Mouse (Mus musculus): ENCODE results near the gene Hist1h1e. TPM values are rescaled to one million over a fixed set of nuclear protein-coding genes. Genes with fewer than 3 reads are reported as not detected.
A peak's percentile ranks its signal among the peaks of the same experiment; 100 is the strongest.

The Hist1h1e gene
- polyA plus RNA-seq, 1 experiment from 2014 or later, result 13.7 TPM

- H3K4me1 ChIP-seq (ENCODE audit: control insufficient read depth, insufficient read depth, low read length), result no peaks in the 10 kb centered on the region
These were observed 10.7 kb downstream of the Hist1h1e start for GRCm38 (mm10) chr13:23611638-23612037.

GRCm38 (mm10) chr13:23610393-23610792 lies 12.0 kb downstream of the Hist1h1e start:
- Histone ChIP-seq H3K27me3 (replicated peaks; ENCODE audit: control insufficient read depth, insufficient read depth, low read length) (no peaks in the 10 kb centered on the region), H3K9ac (ENCODE audit: low read depth, low read length) (no peak overlapping the region), H3K4me3 (ENCODE audit: low read length) (no peak overlapping the region), H3K4me1 (ENCODE audit: control insufficient read depth, insufficient read depth, low read length) (no peaks in the 10 kb centered on the region), H3K27ac (ENCODE audit: low read length) (no peak overlapping the region), H3K4me2 (ENCODE audit: low read depth, low read length) (no peak overlapping the region), H3K36me3 (ENCODE audit: control insufficient read depth, insufficient read depth, low read length) (no peaks in the 10 kb centered on the region), H3K9me3 (ENCODE audit: control insufficient read depth, low read length) (no peaks in the 10 kb centered on the region)
- WGBS, result 84% methylated on average over 2 of the region's 2 CpGs
- ATAC-seq, result no peak

More at GRCm38 (mm10) chr13:23611638-23612037, 10.7 kb downstream of the Hist1h1e start:
- H3K9ac ChIP-seq (ENCODE audit: low read depth, low read length), result no peak overlapping the region
- H3K36me3 ChIP-seq (ENCODE audit: control insufficient read depth, insufficient read depth, low read length), result no peaks in the 10 kb centered on the region
- no peak for ATAC-seq
- H3K27me3 ChIP-seq (replicated peaks; ENCODE audit: control insufficient read depth, insufficient read depth, low read length), result no peaks in the 10 kb centered on the region
- H3K27ac ChIP-seq (ENCODE audit: low read length), result no peak overlapping the region
- H3K4me2 ChIP-seq (ENCODE audit: low read depth, low read length), result no peak overlapping the region
- 83% methylated on average over 3 of the region's 3 CpGs for WGBS
- H3K4me3 ChIP-seq (ENCODE audit: low read length), result no peak overlapping the region
- no peaks in the 10 kb centered on the region for H3K9me3 ChIP-seq (ENCODE audit: control insufficient read depth, low read length)

GRCm38 (mm10) chr13:23609844-23610243 lies 12.5 kb downstream of the Hist1h1e start:
- Histone ChIP-seq H3K4me2 (ENCODE audit: low read depth, low read length) (no peak overlapping the region), H3K4me1 (ENCODE audit: control insufficient read depth, insufficient read depth, low read length) (no peaks in the 10 kb centered on the region), H3K9me3 (ENCODE audit: control insufficient read depth, low read length) (no peaks in the 10 kb centered on the region), H3K9ac (ENCODE audit: low read depth, low read length) (no peak overlapping the region), H3K36me3 (ENCODE audit: control insufficient read depth, insufficient read depth, low read length) (no peaks in the 10 kb centered on the region), H3K4me3 (ENCODE audit: low read length) (no peak overlapping the region), H3K27me3 (replicated peaks; ENCODE audit: control insufficient read depth, insufficient read depth, low read length) (no peaks in the 10 kb centered on the region), H3K27ac (ENCODE audit: low read length) (no peak overlapping the region)
- no peak for ATAC-seq

GRCm38 (mm10) chr13:23609209-23609608 lies 13.1 kb downstream of the Hist1h1e start:
- no peak overlapping the region for H3K4me2 ChIP-seq (ENCODE audit: low read depth, low read length)
- H3K27ac ChIP-seq (ENCODE audit: low read length), result no peak overlapping the region
- no peaks in the 10 kb centered on the region for H3K9me3 ChIP-seq (ENCODE audit: control insufficient read depth, low read length)
- no peak overlapping the region for H3K9ac ChIP-seq (ENCODE audit: low read depth, low read length)
- H3K4me1 ChIP-seq (ENCODE audit: control insufficient read depth, insufficient read depth, low read length), result no peaks in the 10 kb centered on the region
- no peak overlapping the region for H3K4me3 ChIP-seq (ENCODE audit: low read length)
- no peak for ATAC-seq
- H3K27me3 ChIP-seq (replicated peaks; ENCODE audit: control insufficient read depth, insufficient read depth, low read length), result no peaks in the 10 kb centered on the region
- H3K36me3 ChIP-seq (ENCODE audit: control insufficient read depth, insufficient read depth, low read length), result no peaks in the 10 kb centered on the region
- WGBS, result 83% methylated on average over 4 of the region's 4 CpGs

GRCm38 (mm10) chr13:23605052-23605451 lies 17.3 kb downstream of the Hist1h1e start:
- 92% methylated on average over 3 of the region's 3 CpGs for WGBS

GRCm38 (mm10) chr13:23604452-23604851 lies 17.9 kb downstream of the Hist1h1e start:
- H3K9me3 ChIP-seq (ENCODE audit: control insufficient read depth, low read length), result no peaks in the 10 kb centered on the region
- no peaks in the 10 kb centered on the region for H3K36me3 ChIP-seq (ENCODE audit: control insufficient read depth, insufficient read depth, low read length)
- no peaks in the 10 kb centered on the region for H3K27me3 ChIP-seq (replicated peaks; ENCODE audit: control insufficient read depth, insufficient read depth, low read length)
- no peak overlapping the region for H3K27ac ChIP-seq (ENCODE audit: low read length)
- no peak for ATAC-seq
- no peak overlapping the region for H3K9ac ChIP-seq (ENCODE audit: low read depth, low read length)
- H3K4me3 ChIP-seq (ENCODE audit: low read length), result no peak overlapping the region
- H3K4me2 ChIP-seq (ENCODE audit: low read depth, low read length), result no peak overlapping the region
- 84% methylated on average over 3 of the region's 3 CpGs for WGBS
- H3K4me1 ChIP-seq (ENCODE audit: control insufficient read depth, insufficient read depth, low read length), result no peaks in the 10 kb centered on the region

More at GRCm38 (mm10) chr13:23605052-23605451, 17.3 kb downstream of the Hist1h1e start:
- Histone ChIP-seq H3K4me3 (ENCODE audit: low read length) (no peak overlapping the region), H3K27me3 (replicated peaks; ENCODE audit: control insufficient read depth, insufficient read depth, low read length) (no peaks in the 10 kb centered on the region), H3K4me2 (ENCODE audit: low read depth, low read length) (no peak overlapping the region), H3K9me3 (ENCODE audit: control insufficient read depth, low read length) (no peaks in the 10 kb centered on the region), H3K36me3 (ENCODE audit: control insufficient read depth, insufficient read depth, low read length) (no peaks in the 10 kb centered on the region), H3K27ac (ENCODE audit: low read length) (no peak overlapping the region), H3K9ac (ENCODE audit: low read depth, low read length) (no peak overlapping the region), H3K4me1 (ENCODE audit: control insufficient read depth, insufficient read depth, low read length) (no peaks in the 10 kb centered on the region)
- no peak for ATAC-seq

GRCm38 (mm10) chr13:23603182-23603699 lies 19.1 kb downstream of the Hist1h1e start:
- H3K27me3 ChIP-seq (replicated peaks; ENCODE audit: control insufficient read depth, insufficient read depth, low read length), result no peaks in the 10 kb centered on the region
- no peak overlapping the region for H3K27ac ChIP-seq (ENCODE audit: low read length)
- no peaks in the 10 kb centered on the region for H3K4me1 ChIP-seq (ENCODE audit: control insufficient read depth, insufficient read depth, low read length)
- H3K9ac ChIP-seq (ENCODE audit: low read depth, low read length), result no peak overlapping the region
- no peaks in the 10 kb centered on the region for H3K9me3 ChIP-seq (ENCODE audit: control insufficient read depth, low read length)
- no peak overlapping the region for H3K4me3 ChIP-seq (ENCODE audit: low read length)
- WGBS, result 71% methylated on average over 7 of the region's 7 CpGs
- H3K36me3 ChIP-seq (ENCODE audit: control insufficient read depth, insufficient read depth, low read length), result no peaks in the 10 kb centered on the region
- ATAC-seq, result no peak
- no peak overlapping the region for H3K4me2 ChIP-seq (ENCODE audit: low read depth, low read length)

GRCm38 (mm10) chr13:23597957-23598356 lies 24.4 kb downstream of the Hist1h1e start:
- no peak overlapping the region for H3K4me3 ChIP-seq (ENCODE audit: low read length)
- 7% methylated on average over 9 of the region's 9 CpGs for WGBS
- no peaks in the 10 kb centered on the region for H3K27me3 ChIP-seq (replicated peaks; ENCODE audit: control insufficient read depth, insufficient read depth, low read length)
- no peak overlapping the region for H3K4me2 ChIP-seq (ENCODE audit: low read depth, low read length)
- H3K4me1 ChIP-seq (ENCODE audit: control insufficient read depth, insufficient read depth, low read length), result peaks cover 5% of the 10 kb centered on the region; the same call in 1 of the 2 replicates
- no peak for ATAC-seq
- H3K36me3 ChIP-seq (ENCODE audit: control insufficient read depth, insufficient read depth, low read length), result no peaks in the 10 kb centered on the region
- no peak overlapping the region for H3K9ac ChIP-seq (ENCODE audit: low read depth, low read length)
- H3K9me3 ChIP-seq (ENCODE audit: control insufficient read depth, low read length), result no peaks in the 10 kb centered on the region
- no peak overlapping the region for H3K27ac ChIP-seq (ENCODE audit: low read length)

- H3K27ac ChIP-seq (ENCODE audit: low read length), result peak overlapping the region; percentile 76
- 0 out of 2 replicates have a peak overlapping the region, but pooled peaks have one; percentile 3 for H3K4me2 ChIP-seq (ENCODE audit: low read depth, low read length)
- peaks cover 5% of the 10 kb centered on the region; the same call in 1 of the 2 replicates for H3K4me1 ChIP-seq (ENCODE audit: control insufficient read depth, insufficient read depth, low read length)
- ATAC-seq, result peak; percentile 89
- no peaks in the 10 kb centered on the region for H3K9me3 ChIP-seq (ENCODE audit: control insufficient read depth, low read length)
- no peaks in the 10 kb centered on the region for H3K27me3 ChIP-seq (replicated peaks; ENCODE audit: control insufficient read depth, insufficient read depth, low read length)
- H3K9ac ChIP-seq (ENCODE audit: low read depth, low read length), result 0 out of 2 replicates have a peak overlapping the region, but pooled peaks have one; percentile 27
- no peak overlapping the region for H3K4me3 ChIP-seq (ENCODE audit: low read length)
- WGBS, result 70% methylated on average over 7 of the region's 7 CpGs
- H3K36me3 ChIP-seq (ENCODE audit: control insufficient read depth, insufficient read depth, low read length), result no peaks in the 10 kb centered on the region
These were observed 26.6 kb downstream of the Hist1h1e start for GRCm38 (mm10) chr13:23595622-23596372.

Measured in intestine, embryonic 16.5 days (tissue).